Mouse (Mus musculus): ENCODE results near the gene Smyd3.

The Smyd3 gene

GRCm38 (mm10) chr1:179517713-179518465 lies at the start of gene Smyd3:
Gene Smyd3 (minus strand): TSS chr1:179518041.
- DNase-seq, result peak; percentile 86

GRCm38 (mm10) chr1:179567558-179567957 lies 49.7 kb upstream of the Smyd3 start:
- DNase-seq, result no peak

- peak; percentile 54 for DNase-seq
Measured at GRCm38 (mm10) chr1:179563926-179564325, 46.1 kb upstream of the Smyd3 start.

GRCm38 (mm10) chr1:179563211-179563610 lies 45.4 kb upstream of the Smyd3 start:
- no peak for DNase-seq

- DNase-seq, result no peak
Measured at GRCm38 (mm10) chr1:179560845-179561430, 43.1 kb upstream of the Smyd3 start.

GRCm38 (mm10) chr1:179559446-179560194 lies 41.8 kb upstream of the Smyd3 start:
- no peak for DNase-seq

GRCm38 (mm10) chr1:179556921-179557320 lies 39.1 kb upstream of the Smyd3 start:
- DNase-seq, result peak; percentile 51

GRCm38 (mm10) chr1:179553949-179554347 lies 36.1 kb upstream of the Smyd3 start:
- DNase-seq, result no peak

- no peak for DNase-seq
Measured at GRCm38 (mm10) chr1:179553197-179553948, 35.5 kb upstream of the Smyd3 start.

- peak; percentile 34 for DNase-seq
Measured at GRCm38 (mm10) chr1:179552751-179553150, 34.9 kb upstream of the Smyd3 start.

- DNase-seq, result no peak
Measured at GRCm38 (mm10) chr1:179551921-179552320, 34.1 kb upstream of the Smyd3 start.

GRCm38 (mm10) chr1:179551336-179551735 lies 33.5 kb upstream of the Smyd3 start:
- no peak for DNase-seq

GRCm38 (mm10) chr1:179548996-179549752 lies 31.3 kb upstream of the Smyd3 start:
- DNase-seq, result no peak

- no peak for DNase-seq
Measured at GRCm38 (mm10) chr1:179548220-179548619, 30.4 kb upstream of the Smyd3 start.

- DNase-seq, result no peak
Measured at GRCm38 (mm10) chr1:179547176-179547575, 29.3 kb upstream of the Smyd3 start.

GRCm38 (mm10) chr1:179546551-179546917 lies 28.7 kb upstream of the Smyd3 start:
- no peak for DNase-seq

- peak; percentile 99 for DNase-seq
Measured at GRCm38 (mm10) chr1:179545768-179546550, 28.1 kb upstream of the Smyd3 start, which contains the start of the genes Tfb2m and Cnst. Gene Tfb2m (minus strand): TSS chr1:179546267. Gene Cnst (plus strand): TSS chr1:179546370.

GRCm38 (mm10) chr1:179541502-179541901 lies 23.7 kb upstream of the Smyd3 start:
- no peak for DNase-seq

- no peak for DNase-seq
Measured at GRCm38 (mm10) chr1:179539887-179540286, 22.0 kb upstream of the Smyd3 start.

GRCm38 (mm10) chr1:179539054-179539453 lies 21.2 kb upstream of the Smyd3 start:
- DNase-seq, result no peak

GRCm38 (mm10) chr1:179519901-179520300 lies 2.1 kb upstream of the Smyd3 start:
- DNase-seq, result no peak

Data from lung, postnatal 10 days (tissue).